Mouse (Mus musculus) embryonic facial prominence, embryonic 10.5 days (tissue): Measurements from ENCODE around the gene Hba-x. TPM values are rescaled to one million over a fixed set of nuclear protein-coding genes. Genes with fewer than 3 reads are reported as not detected.
"Not testable (repeated sequence)": the region's sequence is repeated elsewhere in the genome, so short reads cannot be mapped to it uniquely, and the experiment has no call there.

Experiments
- DNase-seq: peaks from one replicate; pipeline ENCODE4 v3.0.0-alpha.2; 2017; ENCODE audit warnings: low spot score
- H3K27ac ChIP-seq: fragments of 300-500 bp; sonication (generic); replicated peaks from 2 replicates; pipeline ENCODE4 v1.5.1; 2016; ENCODE audit warnings: mild to moderate bottlenecking
- H3K27me3 ChIP-seq: fragments of 300-500 bp; sonication (generic); replicated peaks from 2 replicates; pipeline ENCODE4 v1.6.1; 2016; ENCODE audit warnings: low read depth, mild to moderate bottlenecking; ENCODE audit not compliant: poor library complexity, severe bottlenecking
- H3K36me3 ChIP-seq: fragments of 300-500 bp; sonication (generic); replicated peaks from 2 replicates; pipeline ENCODE4 v1.6.1; 2016; ENCODE audit warnings: mild to moderate bottlenecking, moderate library complexity
- H3K4me1 ChIP-seq: fragments of 300-500 bp; sonication (generic); 2 replicates; pipeline ENCODE4 v1.6.1; 2016
- H3K4me3 ChIP-seq: fragments of 300-500 bp; sonication (generic); 2 replicates; pipeline ENCODE4 v1.5.1; 2016; ENCODE audit warnings: mild to moderate bottlenecking, moderate library complexity
- H3K9me3 ChIP-seq: fragments of 300-500 bp; sonication (generic); 2 replicates; pipeline ENCODE4 v1.6.1; 2016; ENCODE audit warnings: mild to moderate bottlenecking
- WGBS: fragments of 180-500 bp; shearing (Covaris S2); methylation state at CpG from one replicate; pipeline ENCODE4 v1.1.7; 2016; 5-methylcytosine and 5-hydroxymethylcytosine counted together
- polyA plus RNA-seq: library from polyadenylated mRNA; unstranded; fragments of >200 nt; fragmentation: Nextera tagmentation; extraction: Ambion mirVana; gene quantifications from 2 replicates; pipeline ENCODE4 v1.2.1, GENCODE M21; 2016

The Hba-x gene
- polyA plus RNA-seq, 1 experiment from 2014 or later = 2,745 TPM

GRCm38 (mm10) chr11:32297417-32297816 lies 21.2 kb downstream of the Hba-x start:
- H3K27ac ChIP-seq, DNase-seq, H3K4me1 ChIP-seq, H3K4me3 ChIP-seq, H3K9me3 ChIP-seq, H3K36me3 ChIP-seq: not testable (repeated sequence)
- 46% methylated on average over 2 of the region's 2 CpGs for WGBS
- H3K27me3 ChIP-seq = peaks cover 21% of the 10 kb centered on the region

- no peak for DNase-seq
- Histone ChIP-seq H3K4me1 (no peaks in the 10 kb centered on the region), H3K4me3 (no peak overlapping the region), H3K27ac (no peak overlapping the region), H3K9me3 (no peaks in the 10 kb centered on the region), H3K36me3 (no peaks in the 10 kb centered on the region), H3K27me3 (peaks cover 24% of the 10 kb centered on the region)
- WGBS = 87% methylated on average over 1 of the region's 1 CpGs
These were observed 21.8 kb downstream of the Hba-x start for GRCm38 (mm10) chr11:32297866-32298531.

- Histone ChIP-seq H3K4me1 (no peaks in the 10 kb centered on the region), H3K27me3 (peaks cover 29% of the 10 kb centered on the region), H3K9me3 (no peaks in the 10 kb centered on the region), H3K36me3 (no peaks in the 10 kb centered on the region), H3K4me3 (no peak overlapping the region), H3K27ac (no peak overlapping the region)
- DNase-seq = no peak
- WGBS = 95% methylated on average over 2 of the region's 2 CpGs
These were observed 22.3 kb downstream of the Hba-x start for GRCm38 (mm10) chr11:32298532-32298918.

- Histone ChIP-seq H3K4me3 (peak within 1 kb of the TSS; percentile 45), H3K27me3 (peaks cover 29% of the 10 kb centered on the region)
- H3K4me1 ChIP-seq, H3K27ac ChIP-seq, H3K9me3 ChIP-seq, H3K36me3 ChIP-seq: not testable (repeated sequence)
- WGBS = 9% methylated on average over 16 of the region's 16 CpGs
- peak; percentile 68 for DNase-seq
These were observed 23.7 kb downstream of the Hba-x start, which contains the start of gene Hbq1a for GRCm38 (mm10) chr11:32299865-32300264. Gene Hbq1a (plus strand): TSS chr11:32300069.

- peaks cover 29% of the 10 kb centered on the region for H3K27me3 ChIP-seq
- no peaks in the 10 kb centered on the region for H3K9me3 ChIP-seq
- WGBS = 61% methylated on average over 16 of the region's 17 CpGs
- peak overlapping the region; percentile 45 for H3K4me3 ChIP-seq
- DNase-seq = no peak
- no peaks in the 10 kb centered on the region for H3K4me1 ChIP-seq
- H3K36me3 ChIP-seq = no peaks in the 10 kb centered on the region
- no peak overlapping the region for H3K27ac ChIP-seq
These were observed 24.4 kb downstream of the Hba-x start for GRCm38 (mm10) chr11:32300279-32301267.

GRCm38 (mm10) chr11:32301506-32301905 lies 25.3 kb downstream of the Hba-x start:
- H3K27me3 ChIP-seq = peaks cover 29% of the 10 kb centered on the region
- H3K36me3 ChIP-seq = no peaks in the 10 kb centered on the region
- H3K27ac ChIP-seq = no peak overlapping the region
- no peak overlapping the region for H3K4me3 ChIP-seq
- WGBS = 80% methylated on average over 1 of the region's 1 CpGs
- H3K9me3 ChIP-seq = no peaks in the 10 kb centered on the region
- H3K4me1 ChIP-seq = no peaks in the 10 kb centered on the region
- DNase-seq = no peak

GRCm38 (mm10) chr11:32302824-32303419 lies 26.7 kb downstream of the Hba-x start:
- Histone ChIP-seq H3K4me1 (no peaks in the 10 kb centered on the region), H3K36me3 (no peaks in the 10 kb centered on the region), H3K27me3 (peaks cover 29% of the 10 kb centered on the region), H3K4me3 (no peak overlapping the region), H3K9me3 (no peaks in the 10 kb centered on the region), H3K27ac (no peak overlapping the region)
- WGBS = 47% methylated on average over 2 of the region's 2 CpGs
- DNase-seq = no peak

- H3K27ac ChIP-seq = no peak overlapping the region
- H3K9me3 ChIP-seq = no peaks in the 10 kb centered on the region
- no peak overlapping the region for H3K4me3 ChIP-seq
- H3K27me3 ChIP-seq = peaks cover 29% of the 10 kb centered on the region
- 87% methylated on average over 1 of the region's 1 CpGs for WGBS
- no peaks in the 10 kb centered on the region for H3K4me1 ChIP-seq
- no peaks in the 10 kb centered on the region for H3K36me3 ChIP-seq
- DNase-seq = no peak
These were observed 27.3 kb downstream of the Hba-x start for GRCm38 (mm10) chr11:32303455-32303854.

- no peak for DNase-seq
- Histone ChIP-seq H3K4me1 (0 out of 2 replicates have a peak, but pooled peaks cover 3% of the 10 kb centered on the region), H3K36me3 (no peaks in the 10 kb centered on the region), H3K9me3 (no peaks in the 10 kb centered on the region), H3K27me3 (peaks cover 12% of the 10 kb centered on the region), H3K4me3 (no peak overlapping the region), H3K27ac (no peak overlapping the region)
- 84% methylated on average over 1 of the region's 1 CpGs for WGBS
These were observed 30.8 kb downstream of the Hba-x start for GRCm38 (mm10) chr11:32307006-32307405.

- Histone ChIP-seq H3K36me3 (no peaks in the 10 kb centered on the region), H3K4me1 (0 out of 2 replicates have a peak, but pooled peaks cover 3% of the 10 kb centered on the region), H3K9me3 (no peaks in the 10 kb centered on the region), H3K4me3 (no peak overlapping the region), H3K27me3 (no peaks in the 10 kb centered on the region), H3K27ac (no peak overlapping the region)
- DNase-seq = no peak
- 57% methylated on average over 4 of the region's 4 CpGs for WGBS
These were observed 33.2 kb downstream of the Hba-x start for GRCm38 (mm10) chr11:32309446-32309845.

- Histone ChIP-seq H3K36me3 (no peaks in the 10 kb centered on the region), H3K4me3 (no peak overlapping the region), H3K4me1 (0 out of 2 replicates have a peak, but pooled peaks cover 3% of the 10 kb centered on the region), H3K27me3 (no peaks in the 10 kb centered on the region), H3K9me3 (no peaks in the 10 kb centered on the region), H3K27ac (no peak overlapping the region)
- WGBS = 60% methylated on average over 3 of the region's 3 CpGs
- DNase-seq = no peak
These were observed 33.7 kb downstream of the Hba-x start for GRCm38 (mm10) chr11:32309928-32310327.

- no peak overlapping the region for H3K4me3 ChIP-seq
- no peak for DNase-seq
- H3K36me3 ChIP-seq = no peaks in the 10 kb centered on the region
- 78% methylated on average over 3 of the region's 3 CpGs for WGBS
- H3K4me1 ChIP-seq = peaks cover 10% of the 10 kb centered on the region
- H3K9me3 ChIP-seq = no peaks in the 10 kb centered on the region
- H3K27ac ChIP-seq = no peak overlapping the region
- H3K27me3 ChIP-seq = no peaks in the 10 kb centered on the region
These were observed 39.8 kb downstream of the Hba-x start for GRCm38 (mm10) chr11:32316009-32316408.
